Mouse (Mus musculus) 416B (cell line): ENCODE measurements at regions not wholly inside any gene's neighbourhood (a gene's known extent, or its start where the extent isn't known, plus 50 kb on each side); places are given as distances from the start of the nearest gene placed in this dataset.
A peak's percentile ranks its signal among the peaks of the same experiment; 100 is the strongest.

Experiments used
- DNase-seq: peaks from one replicate; pipeline ENCODE4 v3.0.0; 2011; ENCODE audit warnings: low read depth

- no peak for DNase-seq
Measured at GRCm38 (mm10) chr14:33797551-33798303, 125.7 kb upstream of the Gdf10 start.

DNA sequence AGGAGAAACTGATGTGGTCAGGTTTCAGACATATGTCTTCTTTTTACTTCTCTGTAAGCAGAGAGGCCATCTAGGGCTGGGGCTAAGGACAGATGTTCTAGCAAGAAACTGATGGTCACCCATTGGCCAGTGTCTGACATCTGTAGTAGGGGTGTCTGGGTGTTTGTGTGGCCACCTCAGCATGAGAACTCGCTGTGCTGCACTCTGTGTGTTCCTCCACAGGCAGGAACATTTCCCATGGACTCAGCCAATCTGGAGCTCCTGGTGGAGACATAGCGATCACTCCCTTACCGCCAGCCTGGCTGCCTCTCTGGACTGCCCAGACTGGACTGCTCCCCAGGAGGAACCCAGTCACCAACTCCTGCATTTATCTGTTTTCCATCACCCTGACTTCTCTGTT, 119.1 kb upstream of the Gdf10 start:
- DNase-seq, result no peak

DNA sequence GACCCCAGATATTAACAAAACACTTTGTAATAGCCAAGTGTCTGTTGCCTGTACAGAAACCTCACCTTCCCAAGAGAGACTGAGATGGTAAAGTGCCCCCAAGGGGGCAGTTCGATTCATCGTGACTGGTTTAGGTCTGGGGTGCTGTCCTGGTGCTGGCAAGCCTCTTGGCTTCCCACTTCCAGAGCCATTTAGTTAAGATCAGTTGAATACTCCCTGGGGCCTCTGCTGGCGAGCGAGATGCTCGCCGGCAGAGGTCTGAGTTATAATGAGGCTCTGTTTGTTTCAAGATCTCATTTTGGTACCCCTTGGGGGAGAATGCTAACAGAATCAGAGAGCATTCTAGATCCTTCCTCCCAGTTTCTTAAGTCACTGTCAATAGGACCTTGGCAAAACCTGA, 118.7 kb upstream of the Gdf10 start:
- DNase-seq, result no peak

DNA sequence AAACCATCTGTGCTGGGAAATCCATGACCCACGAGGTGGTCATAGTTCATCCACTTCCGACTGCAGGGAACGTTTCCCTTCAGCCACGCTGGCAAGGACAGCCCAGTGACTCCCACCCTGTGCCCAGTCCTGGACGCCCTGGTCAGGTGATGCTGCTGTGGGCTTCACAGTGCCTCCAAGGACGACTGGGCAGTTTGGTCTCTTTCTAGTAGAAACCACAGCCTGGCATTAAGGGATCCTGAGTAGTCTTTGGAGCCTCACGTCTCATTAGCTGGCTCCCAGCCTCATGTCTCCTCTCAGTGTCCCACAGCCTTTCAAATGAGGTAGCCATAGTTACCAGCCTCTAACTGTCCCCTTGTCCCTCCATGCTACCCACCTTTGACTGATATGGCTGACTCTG, 116.2 kb upstream of the Gdf10 start:
- no peak for DNase-seq

DNA sequence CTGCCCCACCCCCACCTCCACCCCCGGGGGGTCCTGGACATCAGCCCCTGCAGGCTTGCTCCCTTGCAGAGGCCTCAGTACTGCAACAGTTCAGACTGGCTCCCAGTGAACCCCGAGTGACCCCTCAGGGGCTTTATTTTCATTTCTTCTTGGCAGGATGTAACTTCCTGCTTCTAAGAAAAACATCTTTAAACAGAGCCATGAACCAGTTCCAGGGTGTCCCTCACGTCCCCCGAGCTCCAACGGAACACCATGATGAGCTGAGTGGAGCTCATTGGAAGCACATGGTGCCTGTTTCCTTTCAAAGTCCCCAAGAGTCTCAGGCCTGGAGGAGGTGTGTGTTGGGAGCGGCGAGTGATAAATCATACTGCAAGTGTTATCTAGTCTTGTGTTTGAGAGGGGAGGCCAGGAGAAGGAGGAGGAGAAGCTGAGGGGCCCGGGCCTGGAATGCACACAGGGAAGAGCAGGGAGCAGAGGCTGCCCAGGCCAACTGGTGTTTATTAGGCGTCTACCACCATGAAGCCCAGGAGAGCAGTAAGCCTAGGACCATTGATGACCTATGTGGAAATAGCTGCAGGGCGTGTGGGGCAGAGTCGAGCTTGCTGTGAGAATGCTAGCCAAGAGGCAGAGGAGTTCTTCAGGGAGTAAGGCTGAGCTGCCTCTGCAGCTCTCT, 114.7 kb upstream of the Gdf10 start:
- DNase-seq, result no peak

- DNase-seq, result no peak
Measured at GRCm38 (mm10) chr14:33810584-33810983, 112.8 kb upstream of the Gdf10 start.

GRCm38 (mm10) chr14:33811241-33811640, 112.1 kb upstream of the Gdf10 start:
- DNase-seq, result no peak

GRCm38 (mm10) chr14:33812266-33812665, 111.1 kb upstream of the Gdf10 start:
- DNase-seq, result no peak

- no peak for DNase-seq
Measured at GRCm38 (mm10) chr14:33812772-33813171, 110.6 kb upstream of the Gdf10 start.

DNA sequence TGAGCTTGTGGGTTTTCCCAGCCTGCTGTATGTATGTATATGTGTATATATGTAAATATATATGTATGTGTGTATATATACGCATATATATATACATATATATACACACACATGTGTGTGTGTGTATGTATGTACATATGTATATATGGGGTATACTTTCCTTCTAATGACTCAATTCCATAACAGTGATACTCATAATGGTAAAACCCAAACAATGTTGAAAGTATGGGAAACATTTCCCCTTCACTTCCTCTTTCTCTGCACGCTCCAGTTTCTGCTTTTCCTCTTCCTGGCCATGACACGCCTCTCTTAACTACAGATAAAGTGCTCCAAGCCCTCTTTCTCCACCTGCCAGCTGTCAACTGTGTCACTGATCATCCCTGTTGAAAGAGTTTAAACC, 110.1 kb upstream of the Gdf10 start:
- no peak for DNase-seq

GRCm38 (mm10) chr14:33814107-33814506, 109.3 kb upstream of the Gdf10 start:
- DNase-seq, result no peak

GRCm38 (mm10) chr14:33814599-33814998, 108.8 kb upstream of the Gdf10 start:
- DNase-seq, result no peak

DNA sequence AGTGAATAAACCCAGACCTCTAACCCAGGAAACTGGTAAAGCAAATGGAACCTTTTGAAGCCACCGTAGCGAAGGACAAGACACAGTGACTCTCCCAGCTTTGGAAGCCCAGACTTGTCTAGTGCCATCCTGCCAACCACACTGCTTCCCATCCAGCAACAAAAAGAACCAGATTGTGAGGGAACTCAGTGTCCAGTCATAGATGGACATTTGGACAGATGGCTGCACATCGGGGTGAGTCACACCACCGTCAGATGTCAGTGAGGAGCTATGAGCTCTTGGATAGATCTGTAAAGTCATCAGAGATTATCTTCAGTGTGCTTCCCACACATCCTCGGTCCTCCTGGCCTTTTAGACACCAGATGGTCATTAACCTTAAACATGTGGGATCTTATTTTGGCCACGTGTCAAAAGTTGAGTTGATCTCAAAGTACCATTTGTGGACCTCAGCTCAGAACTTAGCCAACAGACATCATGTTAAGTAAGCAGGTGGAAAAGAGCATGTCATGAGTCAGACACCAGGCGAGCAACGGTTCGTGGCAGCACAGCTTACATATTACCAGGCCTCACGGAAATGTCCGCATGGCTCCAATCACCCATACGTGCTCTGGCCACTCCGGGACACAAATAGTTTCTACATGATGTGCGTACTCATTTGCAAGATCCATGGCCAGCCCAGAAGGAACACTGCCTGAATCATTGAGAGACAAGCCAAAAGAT, 102.7 kb upstream of the Gdf10 start:
- DNase-seq, result peak; percentile 1

DNA sequence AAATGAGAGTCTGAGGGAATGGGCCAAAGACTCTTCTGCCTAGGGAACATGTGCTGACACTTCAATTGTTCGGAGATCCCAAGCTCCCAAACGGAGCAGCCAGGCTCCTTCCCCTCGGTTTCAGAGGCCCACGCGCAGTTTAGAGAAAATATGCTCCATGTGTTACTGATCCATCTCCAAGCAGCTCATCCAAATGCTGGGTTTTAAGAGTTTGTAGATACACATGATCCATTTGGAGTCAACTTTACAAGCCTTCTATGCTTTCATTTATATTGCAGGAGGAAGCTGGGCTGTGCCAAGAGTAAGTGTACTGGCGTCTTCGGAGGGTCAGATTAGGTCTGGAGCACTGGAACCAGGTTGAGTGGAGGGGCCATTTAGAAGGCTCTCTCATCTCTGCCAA, 102.0 kb upstream of the Gdf10 start:
- no peak for DNase-seq

- DNase-seq, result no peak
Measured at GRCm38 (mm10) chr14:33824421-33824874, 98.9 kb upstream of the Gdf10 start.

DNA sequence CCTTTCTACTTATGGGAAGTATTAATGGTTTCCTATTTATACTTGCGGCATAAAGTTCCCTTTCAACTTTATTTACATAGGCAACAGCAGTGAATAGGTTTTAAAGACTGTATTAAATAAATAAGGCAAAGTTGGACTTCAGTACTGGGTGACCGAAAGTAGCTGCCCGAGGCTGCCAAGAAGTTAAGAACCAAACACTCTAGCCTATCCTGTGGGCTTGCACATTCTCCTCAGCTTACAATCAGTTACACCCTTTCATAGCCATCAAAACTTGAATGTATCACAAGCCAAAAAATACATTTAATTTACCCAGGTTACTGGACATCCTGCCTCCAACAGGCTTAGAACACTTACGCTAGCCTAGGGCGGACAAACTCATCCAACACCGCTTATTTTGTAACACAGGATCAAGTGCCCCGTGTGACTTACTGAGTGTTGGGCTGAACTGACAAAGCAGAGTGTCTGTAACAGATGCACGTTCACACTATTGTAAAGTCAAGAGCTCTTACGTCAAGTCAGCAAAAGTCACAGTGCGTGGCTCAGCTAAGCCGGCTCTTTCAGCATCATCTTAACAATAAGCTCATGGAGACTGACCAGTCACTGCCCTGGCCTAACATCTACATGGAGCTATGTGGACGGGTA, 97.3 kb upstream of the Gdf10 start:
- DNase-seq, result no peak

DNA sequence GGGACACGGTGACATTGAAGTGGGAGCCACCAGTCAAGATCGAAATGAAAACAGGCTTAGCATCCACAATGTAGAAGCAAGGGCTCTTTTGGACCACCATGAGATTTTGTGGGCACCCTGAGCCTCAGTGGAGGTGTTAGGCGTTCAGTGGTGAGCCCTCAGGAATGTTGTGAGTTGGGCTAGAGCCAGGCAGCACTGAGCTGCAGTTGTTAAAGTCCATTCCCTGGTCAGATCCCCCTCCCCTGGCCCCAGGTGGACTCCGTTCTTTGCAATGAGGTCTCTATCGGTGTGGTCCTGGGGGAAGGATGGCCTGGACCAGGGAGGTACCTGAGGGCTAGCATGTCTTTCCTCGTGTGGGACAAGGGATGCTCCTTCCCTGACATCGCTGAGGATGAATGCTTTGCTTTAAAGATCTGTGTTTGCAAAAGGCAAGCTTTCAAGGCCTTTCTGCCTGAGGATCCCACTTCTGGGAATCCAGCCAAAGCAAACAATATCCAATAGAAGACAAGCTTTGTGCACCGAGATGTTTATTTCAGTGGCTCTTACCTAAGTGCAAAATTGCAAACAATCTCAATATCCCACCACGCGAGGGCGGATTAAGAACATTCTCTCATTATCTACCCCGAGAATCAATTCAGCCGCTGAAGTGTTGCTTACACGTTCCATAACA, 90.6 kb upstream of the Gdf10 start:
- no peak for DNase-seq

- DNase-seq, result no peak
Measured at GRCm38 (mm10) chr14:33836341-33836740, 87.0 kb upstream of the Gdf10 start.

- no peak for DNase-seq
Measured at GRCm38 (mm10) chr14:33841821-33842220, 81.6 kb upstream of the Gdf10 start.

DNA sequence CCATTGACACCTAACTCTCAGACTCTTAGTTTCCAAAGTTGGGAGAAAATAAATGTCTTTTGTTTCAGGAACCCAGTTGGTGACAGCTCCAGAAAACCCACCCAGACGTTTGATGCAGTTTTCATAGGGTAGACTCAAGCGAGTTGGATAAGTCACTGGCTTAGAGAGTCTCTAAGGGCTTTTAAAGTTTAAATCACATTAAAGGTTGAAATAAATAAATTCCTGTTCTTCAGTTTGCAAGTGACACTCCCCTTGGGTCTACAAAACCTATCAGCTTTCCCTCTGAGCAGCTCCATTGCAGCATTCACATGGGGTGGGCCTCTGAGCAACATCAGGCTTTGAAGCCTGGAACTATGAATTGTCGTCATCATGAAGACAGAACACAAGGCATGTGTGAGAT, 69.9 kb upstream of the Gdf10 start:
- DNase-seq, result no peak

DNA sequence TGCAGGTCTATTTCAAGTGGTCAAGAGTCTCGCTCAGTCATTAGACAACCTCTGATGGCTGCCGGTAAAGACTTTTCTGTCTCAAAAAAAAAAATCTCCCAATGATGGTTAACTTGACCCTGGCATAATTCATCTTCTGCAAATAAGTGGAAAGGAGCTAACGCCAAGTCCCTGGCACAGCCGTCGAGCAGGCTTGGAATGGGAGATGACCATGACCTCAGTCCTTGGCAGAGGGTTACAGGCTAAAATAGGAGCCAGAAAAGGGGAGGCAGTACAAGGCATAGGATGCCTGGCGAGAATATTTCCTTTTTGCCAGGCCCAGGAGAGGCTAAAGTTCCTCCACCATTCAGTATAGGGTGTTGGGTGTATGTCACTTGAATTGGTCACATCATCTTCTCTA, 69.2 kb upstream of the Gdf10 start:
- DNase-seq, result no peak

DNA sequence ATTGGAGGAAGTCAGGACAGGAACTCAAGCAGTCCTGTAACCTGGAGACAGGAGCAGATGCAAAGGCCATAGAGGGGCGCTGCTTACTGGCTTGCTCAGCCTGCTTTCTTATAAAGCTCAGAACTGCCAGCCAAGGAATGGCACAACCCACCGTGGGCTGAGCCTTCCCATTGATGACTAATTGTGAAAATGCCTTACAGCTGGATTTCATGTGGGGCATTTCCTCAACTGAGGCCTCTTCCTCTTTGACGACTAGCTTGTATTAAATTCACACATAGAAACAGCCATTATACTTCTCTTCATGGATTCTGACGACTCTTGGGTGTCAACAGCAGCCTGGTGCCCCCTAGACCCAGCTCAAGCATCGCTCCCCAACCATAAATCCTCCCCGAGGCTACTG, 66.4 kb upstream of the Gdf10 start:
- DNase-seq, result no peak
